Mouse (Mus musculus) spleen, adult 2 months (tissue): ENCODE measurements at regions not wholly inside any gene's neighbourhood (a gene's known extent, or its start where the extent isn't known, plus 50 kb on each side); places are given as distances from the start of the nearest gene placed in this dataset.

Experiments used
- CTCF ChIP-seq: fragments of 200-500 bp; IDR thresholded peaks from 2 replicates; pipeline ENCODE4 v1.5.1; 2011; ENCODE audit warnings: mild to moderate bottlenecking, inconsistent platforms; ENCODE audit not compliant: insufficient read depth, insufficient read length, insufficient replicate concordance; ENCODE audit errors: extremely low read depth
- POLR2A ChIP-seq: fragments of 200-500 bp; IDR thresholded peaks from 2 replicates; pipeline ENCODE4 v1.6.1; 2011; ENCODE audit warnings: low read depth, low read length, inconsistent platforms

DNA sequence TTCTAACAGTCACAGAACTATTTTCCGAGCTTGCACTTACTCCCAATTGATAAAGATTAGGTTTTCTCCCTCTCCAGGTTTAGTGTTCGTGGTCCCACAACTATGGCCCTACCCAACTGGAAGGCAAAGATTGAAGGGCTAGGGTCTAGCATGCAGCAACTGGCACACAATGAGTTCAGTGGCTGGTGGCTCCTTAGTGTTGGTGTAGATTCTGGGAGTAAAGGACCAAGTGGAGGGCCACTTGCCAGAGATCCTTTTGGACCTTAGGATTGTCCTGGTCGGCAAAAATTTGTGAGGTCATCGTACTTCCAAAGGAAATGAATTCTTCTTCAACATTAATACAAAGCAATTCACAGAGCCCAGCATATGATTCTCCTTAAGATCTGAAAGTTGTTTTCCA lies 114.8 kb upstream of the Trib2 start:
- TF ChIP-seq CTCF: no peak
- TF ChIP-seq POLR2A: no peak
